Mouse (Mus musculus): ENCODE data around the gene Tango6.
A peak's percentile ranks its signal among the peaks of the same experiment; 100 is the strongest.

The Tango6 gene

DNA sequence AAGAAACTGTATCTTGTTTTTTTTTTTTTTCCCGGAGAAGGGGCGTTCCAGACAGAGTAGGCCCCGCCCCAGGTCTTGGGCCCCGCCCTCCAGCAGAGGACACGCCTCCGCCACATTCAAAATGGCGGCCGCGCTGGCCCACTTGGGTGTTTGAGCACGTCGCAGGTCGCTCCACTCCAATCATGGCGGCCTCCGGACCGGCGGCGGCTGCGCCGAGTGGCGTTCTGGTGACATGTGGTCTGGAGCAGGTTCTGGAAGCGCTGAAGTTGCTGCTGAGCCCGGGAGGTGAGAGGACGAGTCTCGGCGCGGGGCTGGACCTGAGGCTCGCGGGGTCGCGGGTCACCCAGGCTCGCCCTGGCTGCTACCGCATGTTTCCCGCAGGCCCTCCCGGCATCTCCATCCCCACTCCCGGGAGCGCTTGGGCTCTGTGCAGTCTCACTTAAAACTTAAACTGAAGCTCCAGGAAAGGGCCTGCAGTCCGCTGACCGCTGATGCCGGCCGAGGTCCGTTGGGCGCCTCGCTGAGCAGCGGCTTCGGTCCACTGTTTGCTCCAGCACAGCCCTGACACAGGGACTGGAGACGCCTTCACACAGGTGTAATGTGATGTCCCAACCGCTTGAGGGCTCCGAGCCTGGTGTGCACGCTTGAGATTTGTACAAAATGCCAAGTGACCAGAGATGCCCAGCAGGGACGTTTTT is at the start of gene Tango6:
Tango6 (plus strand) TSS at position 98 of the 698 bp plus-strand sequence.
- DNase-seq (ENCODE audit: low read depth, low spot score) = peak; percentile 90

DNA sequence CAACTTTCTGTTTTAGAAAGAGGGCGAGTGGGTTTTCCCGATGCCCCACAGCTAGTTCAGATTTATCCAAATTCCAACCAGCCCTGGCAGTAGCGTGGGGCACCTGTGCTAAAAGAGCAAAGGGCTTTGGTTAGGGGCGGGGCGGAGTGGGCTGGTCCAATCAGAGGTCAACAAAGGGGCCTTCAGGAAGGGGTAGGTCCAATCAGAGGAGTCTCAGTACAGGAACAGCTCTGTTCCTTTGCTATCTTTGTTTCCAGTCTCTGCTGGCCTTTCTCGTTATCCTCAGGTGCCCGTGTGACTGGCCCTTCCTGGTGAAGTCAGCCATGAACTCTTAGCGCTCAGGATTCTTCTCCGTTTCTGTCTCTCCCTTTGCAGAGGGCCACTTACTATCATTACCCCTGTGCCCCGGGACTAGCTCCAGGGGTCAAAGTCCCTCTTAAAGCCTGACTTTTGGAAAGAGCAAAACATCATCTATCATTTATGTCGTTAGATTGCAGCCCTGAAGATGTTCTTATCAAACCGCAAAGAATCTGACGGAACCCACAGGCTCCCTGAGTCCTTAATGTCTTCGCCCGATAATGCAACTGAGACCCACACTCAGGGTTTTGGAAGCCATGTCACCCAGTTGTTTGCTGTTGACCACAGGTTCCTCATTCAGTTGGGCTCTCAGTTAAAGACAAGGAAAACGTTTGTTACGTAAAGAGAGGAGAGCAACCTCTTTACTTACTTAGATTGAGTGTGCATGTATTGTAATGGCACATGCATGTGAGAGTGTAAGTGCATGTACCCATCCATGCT is 49.3 kb upstream of the Tango6 start:
- peak; percentile 67 for DNase-seq (ENCODE audit: low read depth, low spot score)

DNA sequence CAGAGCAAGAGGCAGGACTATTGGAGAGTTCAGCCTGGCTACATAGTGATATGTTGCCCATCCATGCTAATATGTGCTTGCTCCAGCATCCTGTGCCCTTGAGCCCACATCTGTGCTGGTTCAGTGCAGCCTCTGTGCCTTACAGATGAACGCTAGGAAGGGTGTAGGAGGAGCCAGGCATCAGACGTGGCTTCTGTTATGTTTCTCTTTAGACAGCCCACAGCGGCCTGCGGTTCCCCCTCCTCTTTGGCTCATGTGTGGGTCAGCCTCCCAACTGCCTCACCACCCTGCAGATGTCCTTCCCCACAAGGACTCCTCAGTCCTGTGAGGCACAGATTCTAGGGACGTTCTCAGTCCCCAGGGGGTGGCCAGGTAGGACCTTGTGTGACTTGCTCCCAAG is 47.6 kb upstream of the Tango6 start:
- no peak for DNase-seq (ENCODE audit: low read depth, low spot score)

DNA sequence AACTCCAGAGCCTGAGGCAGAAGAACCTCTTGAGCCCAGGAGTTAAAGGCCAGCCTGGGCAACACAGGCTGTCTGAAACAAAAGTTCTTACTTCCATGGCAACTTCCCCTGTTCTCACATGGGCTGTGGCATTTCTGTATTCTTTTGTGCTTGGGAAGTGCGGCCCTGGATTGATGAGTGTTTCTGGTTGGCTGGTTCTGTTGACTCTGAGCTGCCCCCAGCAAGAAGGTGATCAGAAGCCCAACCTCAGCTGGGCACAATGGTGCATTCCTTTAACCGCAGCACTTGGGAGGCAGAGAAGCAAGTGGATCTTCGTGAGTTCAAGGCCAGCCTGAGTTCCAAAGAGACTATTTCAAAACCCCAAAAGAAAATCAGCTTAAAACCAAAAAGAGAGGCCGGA is 45.4 kb upstream of the Tango6 start:
- DNase-seq (ENCODE audit: low read depth, low spot score) = no peak

DNA sequence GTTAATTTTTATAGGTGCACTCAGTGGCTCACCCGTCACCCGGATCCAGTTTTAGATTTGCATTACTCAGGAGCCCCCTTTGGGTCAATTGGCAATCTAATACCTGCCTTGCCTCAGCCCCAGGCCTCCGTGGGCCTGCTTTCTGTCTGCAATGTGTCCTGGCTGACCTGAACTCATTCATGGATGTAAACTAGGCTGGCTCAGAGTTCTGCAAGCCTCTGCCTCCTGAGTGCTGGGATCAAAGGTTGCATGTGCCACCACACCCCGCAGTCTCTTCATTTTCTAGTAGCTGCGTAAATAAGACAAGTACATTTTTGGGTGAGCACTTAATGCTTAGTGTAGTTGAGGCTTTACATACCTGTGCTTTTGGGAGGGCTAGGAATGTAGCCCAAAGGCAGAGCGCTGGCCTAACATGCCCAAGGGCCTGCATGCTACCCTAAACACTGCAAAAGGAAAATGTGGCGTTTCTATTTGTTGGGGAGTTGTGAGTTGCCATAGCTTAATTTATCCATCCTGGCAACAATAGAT is 44.0 kb upstream of the Tango6 start:
- DNase-seq (ENCODE audit: low read depth, low spot score) = no peak

DNA sequence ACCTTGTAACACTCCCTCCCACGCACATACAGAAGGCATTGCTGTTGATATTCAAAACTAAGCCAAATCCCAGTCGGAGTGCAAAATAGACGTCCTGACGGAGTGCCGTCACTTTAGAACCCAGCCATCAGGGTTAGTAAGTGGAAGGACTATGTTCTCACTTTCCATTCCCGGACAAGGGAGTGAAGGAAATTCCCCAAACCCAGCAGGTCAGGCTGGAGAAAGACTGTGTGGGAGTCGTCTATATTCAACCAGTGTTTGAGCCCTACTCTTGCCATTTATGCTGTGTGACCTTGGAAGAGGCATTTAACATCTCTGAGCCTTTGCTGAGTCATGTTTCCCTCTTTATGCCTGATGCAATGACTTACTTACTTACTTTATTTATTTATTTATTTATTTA is 42.7 kb upstream of the Tango6 start:
- no peak for DNase-seq (ENCODE audit: low read depth, low spot score)

DNA sequence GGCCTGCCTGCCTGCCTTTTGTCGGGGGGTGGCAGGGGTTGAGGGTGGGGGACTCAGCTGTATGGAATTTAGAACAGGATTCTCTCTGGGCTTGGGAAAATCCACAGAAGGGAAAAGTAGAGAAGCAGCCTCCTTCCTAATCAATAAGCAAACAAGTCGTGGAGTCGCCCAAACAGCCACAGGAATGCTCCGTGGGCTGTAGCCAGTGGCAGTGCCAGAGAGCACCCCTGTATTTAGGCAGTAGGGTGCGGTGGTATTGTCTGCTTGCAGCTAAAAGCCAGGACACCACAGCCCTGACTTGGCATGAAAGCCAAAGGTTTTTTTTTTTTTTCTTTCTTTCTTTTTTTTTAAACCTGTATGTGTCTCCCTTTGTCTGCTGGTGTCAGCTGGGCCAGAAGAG is 41.9 kb upstream of the Tango6 start:
- DNase-seq (ENCODE audit: low read depth, low spot score) = no peak

DNA sequence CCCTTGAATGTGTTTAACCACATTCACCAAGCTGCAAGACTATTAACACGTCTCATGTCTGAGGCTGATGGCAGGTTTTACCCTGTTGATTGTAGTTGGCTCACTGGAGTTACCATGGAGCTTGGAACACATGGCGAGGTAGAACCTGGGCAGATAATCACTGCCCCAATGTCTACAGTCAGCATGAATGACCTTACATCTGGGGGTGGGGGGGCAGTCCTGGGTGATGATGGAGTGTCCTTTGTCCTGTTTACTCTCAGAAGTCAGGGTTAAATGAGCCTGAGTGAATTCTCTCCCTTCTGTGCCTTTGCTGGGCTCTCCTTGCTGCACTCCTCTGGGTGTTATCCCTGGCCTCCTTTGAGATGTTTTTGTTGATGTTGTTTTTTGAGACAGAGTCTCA is 40.7 kb upstream of the Tango6 start:
- DNase-seq (ENCODE audit: low read depth, low spot score) = peak; percentile 26

DNA sequence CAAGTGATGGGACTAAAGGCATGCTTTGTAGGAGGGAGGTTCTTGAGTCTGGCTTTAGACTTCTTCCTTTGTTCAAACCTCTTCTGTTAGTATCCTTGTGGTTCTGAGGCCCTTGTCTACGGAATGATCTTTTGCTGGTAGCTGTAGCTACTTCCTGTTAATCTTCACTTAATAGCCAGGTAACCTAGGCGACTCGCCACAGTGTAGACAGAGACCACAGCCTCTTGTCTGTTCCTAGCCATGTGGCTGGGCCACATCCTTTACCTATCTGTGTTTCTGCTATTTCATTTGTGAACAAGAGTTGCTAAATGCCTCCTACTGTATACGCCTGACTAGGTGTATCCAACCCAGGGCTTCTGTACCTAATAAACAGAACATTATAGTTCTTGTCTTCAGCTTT is 39.8 kb upstream of the Tango6 start:
- peak; percentile 90 for DNase-seq (ENCODE audit: low read depth, low spot score)

DNA sequence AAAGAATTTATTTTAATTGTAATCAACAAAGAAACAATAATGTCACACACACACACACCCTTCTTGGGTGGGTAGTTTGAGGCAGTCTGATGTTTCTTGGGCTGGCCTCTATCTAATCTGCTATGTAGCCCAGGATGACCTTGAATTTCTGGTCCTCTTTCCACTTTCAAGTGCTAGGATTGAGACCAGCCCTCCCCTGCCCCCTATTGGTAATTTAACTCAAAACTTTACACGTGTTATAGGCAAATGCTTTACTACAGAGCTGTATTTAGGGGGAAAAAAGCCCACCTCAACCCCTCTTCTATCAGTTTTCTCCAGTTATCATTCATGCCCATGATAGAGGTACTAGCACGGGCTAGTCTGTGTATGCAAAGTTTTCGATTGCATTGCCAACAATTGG is 37.9 kb upstream of the Tango6 start:
- DNase-seq (ENCODE audit: low read depth, low spot score) = peak; percentile 18

DNA sequence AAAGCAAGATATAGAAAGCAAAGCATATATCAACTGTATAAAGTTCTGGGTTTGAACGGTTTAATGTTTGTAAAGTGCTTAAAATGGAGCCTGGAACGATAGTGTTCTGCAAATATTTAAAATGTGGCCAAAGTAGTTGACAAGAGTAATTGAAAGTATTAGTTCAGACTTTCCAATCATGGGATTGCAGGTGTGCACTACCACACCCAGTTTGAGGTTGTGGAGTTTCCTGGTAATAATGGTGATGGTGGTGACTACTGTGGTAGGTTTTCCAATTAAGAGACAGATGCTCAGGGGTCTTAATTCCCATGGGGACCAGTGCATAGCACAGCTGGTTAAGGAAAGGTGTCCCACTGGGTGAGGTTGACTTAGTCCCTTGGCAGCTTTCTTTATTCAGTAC is 36.7 kb upstream of the Tango6 start:
- DNase-seq (ENCODE audit: low read depth, low spot score) = no peak

DNA sequence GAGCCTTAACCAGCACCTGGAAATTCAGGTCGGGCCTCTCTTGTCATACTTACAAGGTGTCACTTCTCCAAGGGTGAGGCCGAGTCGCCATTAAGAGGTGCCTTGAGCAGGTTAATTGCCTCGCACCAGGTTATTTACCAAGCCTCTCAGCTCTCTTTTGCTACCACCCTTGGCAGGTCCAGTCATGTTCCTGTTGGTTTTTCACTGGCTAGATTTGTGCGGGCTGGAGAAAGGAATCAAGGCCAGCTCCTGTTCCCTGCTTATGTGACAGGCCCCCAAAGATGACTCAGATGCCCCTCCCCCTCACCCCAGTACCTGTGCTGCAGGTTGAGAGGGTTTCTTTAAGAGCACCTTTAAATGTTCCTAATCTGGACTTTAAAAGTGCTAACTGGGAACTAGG is 36.1 kb upstream of the Tango6 start:
- no peak for DNase-seq (ENCODE audit: low read depth, low spot score)

DNA sequence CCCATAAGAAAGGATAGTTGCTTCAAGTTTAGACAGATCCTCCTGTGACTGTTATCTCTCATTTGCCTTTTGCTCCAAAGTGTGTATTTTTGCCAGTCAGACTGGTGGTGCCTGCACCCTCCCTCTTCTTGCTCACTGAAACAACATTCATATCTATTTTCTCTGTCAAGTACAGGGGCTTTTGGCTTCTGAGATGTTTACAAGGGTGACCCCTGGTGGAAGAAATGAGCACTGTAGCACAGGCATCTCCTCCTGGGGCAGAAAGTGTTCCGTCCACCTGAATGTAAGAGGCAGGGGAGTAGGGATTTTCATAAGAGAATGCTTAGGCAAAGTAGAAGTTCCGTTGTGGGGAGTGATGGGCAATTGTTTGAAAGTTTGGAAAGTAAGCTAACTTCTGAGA is 35.5 kb upstream of the Tango6 start:
- peak; percentile 76 for DNase-seq (ENCODE audit: low read depth, low spot score)

DNA sequence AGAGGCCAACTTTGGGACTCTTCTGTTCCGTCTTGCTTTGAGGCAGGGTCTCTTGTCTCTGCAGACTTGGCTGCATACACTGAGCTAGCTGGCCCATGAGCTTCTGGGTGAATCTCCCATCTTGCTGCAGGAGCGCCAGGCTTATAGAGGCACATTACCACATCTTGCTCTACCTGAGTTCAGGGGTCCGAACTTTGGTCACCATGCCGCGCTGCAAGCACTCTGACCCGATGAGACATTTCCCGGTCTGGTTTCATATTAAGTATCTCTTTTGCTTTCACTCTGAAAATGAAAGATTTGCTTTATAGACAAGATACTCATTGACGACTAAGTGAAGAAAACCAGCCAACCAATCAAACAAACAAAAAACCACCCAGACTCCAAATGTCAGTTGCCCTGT is 34.4 kb upstream of the Tango6 start:
- no peak for DNase-seq (ENCODE audit: low read depth, low spot score)

DNA sequence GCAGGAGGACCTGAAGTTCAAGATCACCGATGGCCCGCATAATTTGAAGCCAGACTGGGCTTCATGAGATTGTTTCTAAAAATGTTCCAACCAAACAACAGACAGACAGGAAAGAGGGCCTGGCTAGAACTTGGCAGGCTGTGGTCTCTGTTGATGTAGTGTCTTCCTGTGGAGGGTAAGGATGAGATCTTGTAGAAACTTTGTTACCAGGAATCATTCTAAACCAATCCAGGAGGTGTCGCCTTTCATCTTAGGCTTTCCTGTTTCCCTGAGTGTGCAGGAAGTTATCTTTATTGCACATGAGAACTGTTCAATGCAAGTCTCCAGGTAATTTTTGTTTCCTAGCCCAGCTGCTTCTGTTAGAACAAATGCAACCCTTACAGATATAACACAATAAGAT is 30.9 kb upstream of the Tango6 start:
- DNase-seq (ENCODE audit: low read depth, low spot score) = no peak

DNA sequence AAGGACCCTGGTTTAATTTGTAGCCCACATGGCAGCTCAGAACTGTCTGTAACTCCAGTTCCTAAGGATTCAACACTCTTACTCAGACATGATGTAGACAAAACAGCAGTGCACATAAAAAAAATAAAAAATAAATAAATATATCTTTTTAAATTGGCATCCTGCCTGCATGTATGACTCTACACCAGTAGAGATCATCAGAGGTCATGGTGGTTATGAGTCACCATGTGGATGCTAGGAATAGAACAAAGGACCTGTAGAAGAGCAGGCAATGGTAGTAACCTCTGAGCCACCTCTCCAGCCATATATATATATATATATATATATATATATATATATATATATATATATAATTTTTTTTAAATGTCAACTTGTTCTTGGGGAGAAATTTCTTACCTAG is 26.8 kb upstream of the Tango6 start:
- DNase-seq (ENCODE audit: low read depth, low spot score) = no peak

DNA sequence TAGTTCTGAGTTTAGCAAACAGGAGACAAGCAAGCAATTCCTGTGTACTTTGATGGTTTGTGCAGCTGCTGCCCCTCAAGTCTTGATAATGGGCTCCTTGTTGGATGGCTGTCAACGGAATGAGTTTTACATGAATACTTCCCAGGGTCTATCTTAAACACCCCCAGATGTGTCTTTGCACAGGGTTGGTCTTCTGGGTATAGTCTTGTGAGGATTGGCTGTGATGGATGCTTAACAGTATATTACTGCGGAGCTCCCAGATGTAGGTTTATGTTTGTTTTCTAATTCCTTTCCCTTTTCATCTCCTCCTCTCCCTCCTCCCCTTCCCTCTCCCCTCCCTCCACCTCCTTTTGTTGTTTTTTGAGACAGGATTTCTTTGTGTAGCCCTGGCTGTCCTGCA is 10.1 kb upstream of the Tango6 start:
- no peak for DNase-seq (ENCODE audit: low read depth, low spot score)

DNA sequence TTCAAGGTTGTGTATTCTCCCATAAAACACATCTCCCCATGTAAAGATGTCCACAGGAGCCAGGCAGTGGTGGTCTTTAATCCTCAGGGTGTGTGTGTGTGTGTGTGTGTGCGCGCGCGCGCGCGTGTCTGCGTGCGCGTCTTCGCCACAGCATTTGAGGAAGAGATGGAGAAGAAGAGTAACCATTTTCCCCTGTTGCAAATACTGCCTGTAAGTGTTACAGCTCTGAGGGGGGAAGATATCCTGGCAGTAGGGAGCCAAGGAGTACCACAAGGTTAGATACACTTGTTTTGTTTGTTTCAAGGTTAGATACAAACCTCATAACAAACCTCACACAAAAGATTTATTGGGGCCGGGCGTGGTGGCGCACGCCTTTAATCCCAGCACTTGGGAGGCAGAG is 8.6 kb upstream of the Tango6 start:
- DNase-seq (ENCODE audit: low read depth, low spot score) = no peak

DNA sequence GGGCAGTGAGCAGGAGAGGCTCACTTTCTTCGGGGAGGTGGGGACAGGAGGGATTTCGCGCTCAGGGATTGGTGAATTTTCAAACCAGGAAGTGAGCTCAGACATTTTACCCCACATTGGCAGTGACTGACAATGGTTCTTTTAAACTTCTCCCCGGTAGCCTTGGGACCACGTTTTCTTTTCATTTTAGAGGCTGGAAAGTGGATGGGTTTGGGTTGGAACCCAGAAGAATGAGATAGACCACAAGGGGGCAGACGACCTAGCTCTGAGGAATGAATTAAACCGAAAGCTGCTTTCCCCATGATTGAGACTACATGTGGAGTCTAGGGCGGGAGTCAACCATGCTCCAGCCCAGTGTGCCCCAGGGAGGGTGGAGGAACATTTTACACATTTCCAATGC is 8.0 kb upstream of the Tango6 start:
- DNase-seq (ENCODE audit: low read depth, low spot score) = peak; percentile 30

DNA sequence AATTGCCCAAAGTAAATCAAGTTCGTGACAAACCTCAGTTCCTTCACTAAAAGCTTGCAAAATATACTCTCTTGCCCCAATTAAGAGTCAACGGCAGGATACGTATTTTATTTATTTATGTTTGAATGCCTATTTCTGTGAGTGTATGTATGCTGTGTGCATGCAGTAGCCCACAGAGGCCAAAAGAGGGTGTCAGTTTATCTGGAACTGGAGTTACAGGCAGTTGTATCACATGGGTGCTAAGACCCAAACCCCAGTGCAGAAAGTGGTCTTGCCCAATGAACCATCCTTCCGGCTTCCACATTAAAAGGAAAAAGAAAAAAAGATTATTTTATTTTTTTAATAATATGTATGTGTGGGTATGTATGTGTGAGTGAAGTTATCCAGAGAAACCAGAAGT is 1.5 kb downstream of the Tango6 start:
- no peak for DNase-seq (ENCODE audit: low read depth, low spot score)

DNA sequence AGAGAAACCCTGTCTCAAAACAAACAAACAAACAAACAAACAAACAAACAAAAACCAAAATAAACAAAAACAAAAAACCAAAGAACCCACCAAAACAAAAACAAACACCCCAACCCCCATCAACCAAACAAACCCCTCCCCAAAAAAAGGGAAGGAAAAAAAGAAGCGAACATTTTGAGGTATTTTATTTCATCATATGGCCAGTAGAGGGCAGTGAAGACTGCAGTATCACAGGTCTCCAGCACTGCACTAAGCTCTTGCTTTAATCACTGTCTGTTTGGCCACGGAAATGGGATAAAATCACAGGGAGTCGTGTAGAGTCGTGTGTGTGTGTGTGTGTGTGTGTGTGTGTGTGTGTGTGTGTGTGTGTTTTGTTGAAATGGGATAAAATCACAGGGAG is 4.6 kb downstream of the Tango6 start:
- DNase-seq (ENCODE audit: low read depth, low spot score) = peak; percentile 71

DNA sequence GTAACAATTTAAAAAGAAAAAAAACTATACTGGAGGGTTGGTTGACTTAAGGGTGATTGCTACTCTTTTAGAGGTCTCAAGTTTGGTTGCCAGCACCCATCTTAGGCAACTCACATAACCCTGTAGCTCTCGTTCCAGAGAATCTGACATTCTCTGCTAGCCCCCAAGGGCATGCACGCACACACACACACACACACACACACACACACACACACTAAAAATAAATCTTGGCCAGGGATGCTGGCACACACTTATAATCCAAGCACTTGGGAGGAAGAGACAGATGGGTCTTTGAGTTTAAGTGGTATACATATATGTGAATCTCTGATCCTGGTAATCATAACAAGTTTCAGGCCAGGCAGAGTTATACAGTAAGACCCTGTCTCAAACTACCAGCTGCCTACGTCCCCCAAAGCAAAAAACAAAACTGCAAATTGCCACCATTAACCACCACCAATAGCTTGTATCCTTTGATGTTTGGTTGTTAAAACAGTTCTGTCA is 14.9 kb downstream of the Tango6 start:
- DNase-seq (ENCODE audit: low read depth, low spot score) = no peak

DNA sequence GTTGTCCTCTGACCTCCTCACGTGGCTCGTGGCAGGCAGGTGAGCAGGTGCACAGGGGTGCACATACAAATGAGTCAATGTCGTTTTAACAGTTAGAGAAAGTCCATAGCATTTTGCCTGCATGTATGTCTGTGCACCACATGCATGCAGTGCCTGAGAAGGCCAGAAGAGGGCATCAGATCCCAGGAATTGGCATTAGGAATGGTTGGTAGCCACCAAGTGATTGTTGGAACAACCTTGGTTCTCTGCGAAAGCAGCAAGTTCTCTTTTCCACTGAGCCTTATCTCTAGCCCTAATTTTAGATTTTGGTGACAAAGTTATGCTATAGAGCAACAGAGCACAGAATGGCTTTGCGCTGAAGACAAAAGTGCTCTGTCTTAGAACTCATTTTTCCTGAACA is 16.7 kb downstream of the Tango6 start:
- DNase-seq (ENCODE audit: low read depth, low spot score) = peak; percentile 39

All from CD4-positive helper T cell, adult 2 months (primary cell).